8 mouse cellular contexts compared by ENCODE assay signal in the genomic region with DNA sequence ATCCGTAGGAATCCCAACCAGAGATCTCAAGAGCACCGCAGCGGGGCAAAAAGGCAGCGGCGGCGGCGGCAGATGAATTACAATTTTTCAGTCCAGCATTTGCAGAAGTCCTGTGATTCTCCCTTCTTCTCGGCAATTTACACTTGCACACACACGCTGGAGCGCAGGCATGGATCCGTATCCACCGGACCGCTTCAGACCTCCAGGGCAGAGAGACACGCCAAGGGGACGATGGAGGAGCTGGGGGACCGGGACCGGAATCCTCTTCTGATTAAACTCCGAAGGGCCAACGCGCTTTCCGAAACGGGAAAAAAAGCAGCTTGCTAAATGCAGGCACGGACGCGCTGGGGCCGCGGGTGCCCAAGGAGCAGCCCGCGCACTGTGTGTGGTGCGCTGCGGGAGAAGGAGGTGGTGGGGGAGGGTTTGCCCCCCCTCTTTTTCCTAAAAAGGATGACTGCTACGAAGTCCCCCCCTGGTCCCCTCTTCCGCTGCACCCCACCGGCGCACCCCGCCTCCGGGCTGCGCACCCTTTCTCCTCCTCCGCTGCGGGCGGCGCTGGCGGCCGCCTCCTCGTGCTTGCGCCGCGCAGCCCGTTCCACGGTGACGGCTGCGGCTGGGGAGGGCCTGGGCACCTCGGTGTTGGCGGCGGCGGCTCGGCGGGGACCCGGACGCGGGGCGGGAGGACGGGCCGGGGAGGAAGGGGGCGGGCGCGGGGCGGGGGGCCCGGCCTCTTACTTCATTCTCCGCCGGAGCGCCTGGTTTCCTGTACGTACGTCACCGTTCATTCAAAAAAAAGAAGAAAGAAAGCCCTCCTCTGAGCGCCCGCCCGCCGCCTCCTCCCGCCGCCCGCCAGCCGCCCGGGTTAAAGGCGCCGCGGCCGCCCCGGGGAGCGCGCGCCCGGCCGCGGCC. TPM values are rescaled to one million over a fixed set of nuclear protein-coding genes. Genes with fewer than 3 reads are reported as not detected.
DNase-seq lines count a peak whose midpoint lies in the region; ATAC-seq and TF ChIP-seq lines count a peak whose summit lies in the region.

TSS of gene Bcl2 (minus strand) at position 654 of the 909 bp plus-strand sequence.

- peaks cover 6% of the 10 kb centered on the region for H3K27me3 ChIP-seq in ES-Bruce4 (ENCODE audit: control insufficient read depth, insufficient read depth, low read length, poor library complexity, severe bottlenecking)

- no peaks in the 10 kb centered on the region for H3K9me3 ChIP-seq in ES-Bruce4 (replicated peaks; ENCODE audit: control insufficient read depth, insufficient read depth, low read length, poor library complexity, severe bottlenecking)

- peak within 1 kb of the TSS; percentile 99 for H3K4me3 ChIP-seq in ES-Bruce4 (ENCODE audit: low read depth, low read length)

- no peak for TF ChIP-seq EP300 in ES-Bruce4 (IDR thresholded peaks at IDR 0.05; ENCODE audit: insufficient read depth, low read depth, low read length)

- TF ChIP-seq POLR2A in ES-Bruce4 (IDR thresholded peaks at IDR 0.05; ENCODE audit: insufficient read depth, low read length) = no peak

- DNase-seq in cerebellum, adult 11 months = peak; percentile 67
- DNase-seq in forelimb bud, embryonic 11.5 days (ENCODE audit: low read depth, low spot score) = peak; percentile 53
- DNase-seq in layer of hippocampus, postnatal 14 days (ENCODE audit: low spot score in 2 of 2) = peak; percentile 76 to 79
- peak; percentile 83 for DNase-seq in lung, postnatal 10 days
- peak; percentile 58 for DNase-seq in ovary, postnatal 14 days (ENCODE audit: low spot score)
- DNase-seq in thymus, postnatal 14 days = peak; percentile 87

- no peaks in the 10 kb centered on the region for H3K4me1 ChIP-seq in ES-Bruce4 (ENCODE audit: control insufficient read depth, insufficient read depth, low read length)

- H3K36me3 ChIP-seq in ES-Bruce4 (ENCODE audit: control insufficient read depth, insufficient read depth, low read length, poor library complexity, severe bottlenecking) = no peaks in the 10 kb centered on the region

- H3K9ac ChIP-seq in ES-Bruce4 (ENCODE audit: low read depth, poor library complexity, severe bottlenecking) = peak within 1 kb of the TSS; percentile 85

- ATAC-seq in hematopoietic stem cell, adult 5-6 weeks (replicated peaks in 1 of 2; ENCODE audit: insufficient read depth in 1 of 2, low FRiP score in 2 of 2, low TSS enrichment in 1 of 2, low read depth in 1 of 2, poor library complexity in 2 of 2, severe bottlenecking in 2 of 2) = peak; percentile 44 to 61

- TF ChIP-seq CTCF in ES-Bruce4 (IDR thresholded peaks at IDR 0.05; ENCODE audit: low read depth, low read length) = no peak

- H3K27ac ChIP-seq in ES-Bruce4 (ENCODE audit: insufficient read depth, low read length) = no peak within 1 kb of the TSS

RNA-seq across cellular contexts. Expression of gene Bcl2, which starts in this region (rescaled TPM):
- polyA plus RNA-seq in ES-Bruce4 (2011; ENCODE audit: insufficient read depth, insufficient read length, low read depth, missing spikeins) = 2.5 and 3.0 TPM in 2 replicates
- 36.3 and 39.6 TPM in 2 replicates for total RNA-seq in hematopoietic stem cell, adult 5-6 weeks (2017)
- 10 to 100 TPM in 1 of 2 experiments, 1 to 10 TPM in 1; 9.9 to 11.0 TPM for total RNA-seq in layer of hippocampus, postnatal 14 days (2021)
